Mouse (Mus musculus): Measurements from ENCODE around the gene Stx18.

Stx18 gene

GRCm38 (mm10) chr5:38038710-38039592, at the start of gene Stx18:
Gene Stx18 (plus strand): TSS chr5:38038742.
- DNase-seq (ENCODE audit: low read depth, low spot score): peak; percentile 90

GRCm38 (mm10) chr5:37992346-37992745, 46.2 kb upstream of the Stx18 start:
- no peak for DNase-seq (ENCODE audit: low read depth, low spot score)

- no peak for DNase-seq (ENCODE audit: low read depth, low spot score)
Observed at GRCm38 (mm10) chr5:37998805-37999204, 39.7 kb upstream of the Stx18 start.

- DNase-seq (ENCODE audit: low read depth, low spot score): peak; percentile 23
Observed at GRCm38 (mm10) chr5:38002573-38002972, 36.0 kb upstream of the Stx18 start.

- no peak for DNase-seq (ENCODE audit: low read depth, low spot score)
Observed at GRCm38 (mm10) chr5:38004746-38005145, 33.8 kb upstream of the Stx18 start.

- DNase-seq (ENCODE audit: low read depth, low spot score): peak; percentile 44
Observed at GRCm38 (mm10) chr5:38006415-38007347, 31.9 kb upstream of the Stx18 start.

GRCm38 (mm10) chr5:38009071-38009470, 29.5 kb upstream of the Stx18 start:
- no peak for DNase-seq (ENCODE audit: low read depth, low spot score)

GRCm38 (mm10) chr5:38014916-38015315, 23.6 kb upstream of the Stx18 start:
- DNase-seq (ENCODE audit: low read depth, low spot score): no peak

GRCm38 (mm10) chr5:38016945-38017344, 21.6 kb upstream of the Stx18 start:
- no peak for DNase-seq (ENCODE audit: low read depth, low spot score)

GRCm38 (mm10) chr5:38027656-38028055, 10.9 kb upstream of the Stx18 start:
- no peak for DNase-seq (ENCODE audit: low read depth, low spot score)

- no peak for DNase-seq (ENCODE audit: low read depth, low spot score)
Observed at GRCm38 (mm10) chr5:38038274-38038673, 268 bp upstream of the Stx18 start.

- DNase-seq (ENCODE audit: low read depth, low spot score): no peak
Observed at GRCm38 (mm10) chr5:38039796-38040195, 1.3 kb downstream of the Stx18 start.

GRCm38 (mm10) chr5:38044923-38045322, 6.4 kb downstream of the Stx18 start:
- no peak for DNase-seq (ENCODE audit: low read depth, low spot score)

GRCm38 (mm10) chr5:38048177-38048576, 9.6 kb downstream of the Stx18 start:
- no peak for DNase-seq (ENCODE audit: low read depth, low spot score)

GRCm38 (mm10) chr5:38061051-38061450, 22.5 kb downstream of the Stx18 start:
- DNase-seq (ENCODE audit: low read depth, low spot score): no peak

GRCm38 (mm10) chr5:38062709-38063108, 24.2 kb downstream of the Stx18 start:
- DNase-seq (ENCODE audit: low read depth, low spot score): peak; percentile 41

GRCm38 (mm10) chr5:38063339-38063738, 24.8 kb downstream of the Stx18 start:
- no peak for DNase-seq (ENCODE audit: low read depth, low spot score)

GRCm38 (mm10) chr5:38064043-38064575, 25.6 kb downstream of the Stx18 start:
- no peak for DNase-seq (ENCODE audit: low read depth, low spot score)

- peak; percentile 41 for DNase-seq (ENCODE audit: low read depth, low spot score)
Observed at GRCm38 (mm10) chr5:38064701-38065100, 26.2 kb downstream of the Stx18 start.

- DNase-seq (ENCODE audit: low read depth, low spot score): no peak
Observed at GRCm38 (mm10) chr5:38065454-38065853, 26.9 kb downstream of the Stx18 start.

- no peak for DNase-seq (ENCODE audit: low read depth, low spot score)
Observed at GRCm38 (mm10) chr5:38066606-38067005, 28.1 kb downstream of the Stx18 start.

GRCm38 (mm10) chr5:38076326-38076725, 37.8 kb downstream of the Stx18 start:
- DNase-seq (ENCODE audit: low read depth, low spot score): no peak

Data from mesoderm, embryonic 11.5 days (tissue).